Mouse (Mus musculus) midbrain, embryonic 11.5 days (tissue): ENCODE results near the gene Scg5. TPM values are rescaled to one million over a fixed set of nuclear protein-coding genes. Genes with fewer than 3 reads are reported as not detected.

Experiments used
- ATAC-seq: fragments of 200-750 bp; cut with Nextera tagmentation; 2 replicates; pipeline ENCODE4 v1.8.0; 2017; ENCODE audit warnings: moderate TSS enrichment, moderate library complexity; ENCODE audit not compliant: low FRiP score
- DNase-seq: peaks from one replicate; pipeline ENCODE4 v3.0.0; 2015; ENCODE audit warnings: low spot score; ENCODE audit errors: missing footprints
- H3K27ac ChIP-seq: fragments of 300-500 bp; sonication (generic); 2 replicates; pipeline ENCODE4 v1.5.1; 2014; ENCODE audit warnings: low read depth, low read length
- H3K27me3 ChIP-seq: fragments of 300-500 bp; sonication (generic); 2 replicates; pipeline ENCODE4 v1.6.1; 2014; ENCODE audit warnings: mild to moderate bottlenecking, low read length, moderate library complexity, mixed read lengths; ENCODE audit not compliant: control insufficient read depth, insufficient read depth
- H3K36me3 ChIP-seq: fragments of 300-500 bp; sonication (generic); 2 replicates; pipeline ENCODE4 v1.6.1; 2014; ENCODE audit warnings: mild to moderate bottlenecking, low read length, moderate library complexity, mixed read lengths; ENCODE audit not compliant: control insufficient read depth, insufficient read depth
- H3K4me1 ChIP-seq: fragments of 300-500 bp; sonication (generic); 2 replicates; pipeline ENCODE4 v1.6.1; 2014; ENCODE audit warnings: low read length; ENCODE audit not compliant: control insufficient read depth, insufficient read depth
- H3K4me2 ChIP-seq: fragments of 300-500 bp; sonication (generic); 2 replicates; pipeline ENCODE4 v1.6.1; 2014; ENCODE audit warnings: mild to moderate bottlenecking, moderate library complexity
- H3K4me3 ChIP-seq: fragments of 300-500 bp; sonication (generic); 2 replicates; pipeline ENCODE4 v1.5.1; 2014; ENCODE audit warnings: low read depth, low read length
- H3K9ac ChIP-seq: fragments of 300-500 bp; sonication (generic); 2 replicates; pipeline ENCODE4 v1.6.1; 2014; ENCODE audit warnings: low read length
- H3K9me3 ChIP-seq: fragments of 300-500 bp; sonication (generic); 2 replicates; pipeline ENCODE4 v1.6.1; 2016; ENCODE audit warnings: low read length; ENCODE audit not compliant: control insufficient read depth
- WGBS: fragments of 180-500 bp; shearing (Covaris S2); extraction: QIAGEN DNeasy Blood & Tissue Kit; methylation state at CpG from one replicate; pipeline ENCODE4 v1.1.7; 2014; 5-methylcytosine and 5-hydroxymethylcytosine counted together
- polyA plus RNA-seq: library from polyadenylated mRNA; unstranded; fragments of >200 nt; fragmentation: Nextera tagmentation; extraction: Ambion mirVana; gene quantifications from 2 replicates; pipeline ENCODE4 v1.2.1, GENCODE M21; 2014

Scg5 gene
- polyA plus RNA-seq, 1 experiment from 2014 or later, result 56.3 TPM

GRCm38 (mm10) chr2:113788821-113789387 is 40.0 kb downstream of the Scg5 start:
- Histone ChIP-seq H3K27me3 (no peaks in the 10 kb centered on the region), H3K9me3 (no peaks in the 10 kb centered on the region), H3K9ac (no peak overlapping the region), H3K4me2 (no peak overlapping the region), H3K36me3 (no peaks in the 10 kb centered on the region), H3K4me3 (no peak overlapping the region), H3K27ac (no peak overlapping the region), H3K4me1 (no peaks in the 10 kb centered on the region)
- ATAC-seq (no peak), DNase-seq (peak; percentile 53)
- WGBS, result 93% methylated on average over 4 of the region's 4 CpGs

- ATAC-seq (no peak), DNase-seq (no peak)
- Histone ChIP-seq H3K9ac (no peak overlapping the region), H3K4me2 (no peak overlapping the region), H3K36me3 (no peaks in the 10 kb centered on the region), H3K4me3 (no peak overlapping the region), H3K4me1 (no peaks in the 10 kb centered on the region), H3K9me3 (no peaks in the 10 kb centered on the region), H3K27ac (no peak overlapping the region), H3K27me3 (no peaks in the 10 kb centered on the region)
- WGBS, result 90% methylated on average over 4 of the region's 4 CpGs
Measured at GRCm38 (mm10) chr2:113787882-113788281, 41.0 kb downstream of the Scg5 start.

- H3K4me3 ChIP-seq, result no peak overlapping the region
- no peak overlapping the region for H3K4me2 ChIP-seq
- no peaks in the 10 kb centered on the region for H3K36me3 ChIP-seq
- H3K27me3 ChIP-seq, result no peaks in the 10 kb centered on the region
- no peaks in the 10 kb centered on the region for H3K4me1 ChIP-seq
- no peaks in the 10 kb centered on the region for H3K9me3 ChIP-seq
- no peak overlapping the region for H3K27ac ChIP-seq
- WGBS, result 80% methylated on average over 3 of the region's 3 CpGs
- no peak overlapping the region for H3K9ac ChIP-seq
- ATAC-seq (no peak), DNase-seq (no peak)
Measured at GRCm38 (mm10) chr2:113784851-113785250, 44.1 kb downstream of the Scg5 start.

- H3K9ac ChIP-seq, result no peak overlapping the region
- H3K9me3 ChIP-seq, result no peaks in the 10 kb centered on the region
- no peak overlapping the region for H3K4me3 ChIP-seq
- no peak for ATAC-seq
- WGBS, result 81% methylated on average over 4 of the region's 4 CpGs
- H3K27ac ChIP-seq, result no peak overlapping the region
- H3K27me3 ChIP-seq, result no peaks in the 10 kb centered on the region
- no peaks in the 10 kb centered on the region for H3K4me1 ChIP-seq
- H3K36me3 ChIP-seq, result no peaks in the 10 kb centered on the region
- no peak for DNase-seq
- H3K4me2 ChIP-seq, result no peak overlapping the region
Measured at GRCm38 (mm10) chr2:113781521-113781920, 47.4 kb downstream of the Scg5 start.

- no peaks in the 10 kb centered on the region for H3K9me3 ChIP-seq
- no peak overlapping the region for H3K4me3 ChIP-seq
- ATAC-seq (no peak), DNase-seq (no peak)
- 88% methylated on average over 5 of the region's 5 CpGs for WGBS
- no peaks in the 10 kb centered on the region for H3K4me1 ChIP-seq
- no peak overlapping the region for H3K4me2 ChIP-seq
- H3K27me3 ChIP-seq, result no peaks in the 10 kb centered on the region
- no peak overlapping the region for H3K9ac ChIP-seq
- no peak overlapping the region for H3K27ac ChIP-seq
- H3K36me3 ChIP-seq, result no peaks in the 10 kb centered on the region
Measured at GRCm38 (mm10) chr2:113781107-113781506, 47.8 kb downstream of the Scg5 start.

GRCm38 (mm10) chr2:113779336-113779735 is 49.6 kb downstream of the Scg5 start:
- 83% methylated on average over 3 of the region's 3 CpGs for WGBS
- Histone ChIP-seq H3K4me3 (no peak overlapping the region), H3K9ac (no peak overlapping the region), H3K9me3 (no peaks in the 10 kb centered on the region), H3K4me1 (no peaks in the 10 kb centered on the region), H3K27ac (no peak overlapping the region), H3K36me3 (no peaks in the 10 kb centered on the region), H3K27me3 (no peaks in the 10 kb centered on the region), H3K4me2 (no peak overlapping the region)
- no peak for ATAC-seq
- DNase-seq, result no peak

- H3K4me1 ChIP-seq, result no peaks in the 10 kb centered on the region
- no peak for DNase-seq
- H3K9me3 ChIP-seq, result no peaks in the 10 kb centered on the region
- H3K4me2 ChIP-seq, result no peak overlapping the region
- no peak overlapping the region for H3K9ac ChIP-seq
- no peaks in the 10 kb centered on the region for H3K36me3 ChIP-seq
- ATAC-seq, result no peak
- H3K27me3 ChIP-seq, result no peaks in the 10 kb centered on the region
- H3K4me3 ChIP-seq, result no peak overlapping the region
- no peak overlapping the region for H3K27ac ChIP-seq
- 79% methylated on average over 6 of the region's 6 CpGs for WGBS
Measured at GRCm38 (mm10) chr2:113778036-113778435, 50.9 kb downstream of the Scg5 start.

- H3K27ac ChIP-seq, result no peak overlapping the region
- WGBS, result 88% methylated on average over 3 of the region's 3 CpGs
- no peak for DNase-seq
- H3K9ac ChIP-seq, result no peak overlapping the region
- no peaks in the 10 kb centered on the region for H3K4me1 ChIP-seq
- no peak for ATAC-seq
- H3K4me3 ChIP-seq, result no peak overlapping the region
- no peaks in the 10 kb centered on the region for H3K27me3 ChIP-seq
- no peak overlapping the region for H3K4me2 ChIP-seq
- no peaks in the 10 kb centered on the region for H3K36me3 ChIP-seq
- no peaks in the 10 kb centered on the region for H3K9me3 ChIP-seq
Measured at GRCm38 (mm10) chr2:113776297-113776696, 52.6 kb downstream of the Scg5 start.

GRCm38 (mm10) chr2:113774150-113774805 is 54.6 kb downstream of the Scg5 start:
- no peak for ATAC-seq
- no peaks in the 10 kb centered on the region for H3K36me3 ChIP-seq
- no peaks in the 10 kb centered on the region for H3K4me1 ChIP-seq
- H3K27me3 ChIP-seq, result no peaks in the 10 kb centered on the region
- DNase-seq, result no peak
- no peak overlapping the region for H3K4me2 ChIP-seq
- no peak overlapping the region for H3K9ac ChIP-seq
- H3K4me3 ChIP-seq, result no peak overlapping the region
- H3K9me3 ChIP-seq, result no peaks in the 10 kb centered on the region
- no peak overlapping the region for H3K27ac ChIP-seq
- WGBS, result 81% methylated on average over 6 of the region's 6 CpGs
